Mouse (Mus musculus) liver, postnatal 0 days (tissue): ENCODE results near the gene Wdr45.

Experiments used
- CTCF ChIP-seq: sonication (generic); IDR thresholded peaks from 2 replicates; pipeline ENCODE4 v1.5.1; 2016; ENCODE audit warnings: antibody characterized with exemption, low read depth
- EP300 ChIP-seq: IDR thresholded peaks from 2 replicates; pipeline ENCODE4 v1.6.1; 2016; ENCODE audit warnings: antibody characterized with exemption, low read depth, mild to moderate bottlenecking

DNA sequence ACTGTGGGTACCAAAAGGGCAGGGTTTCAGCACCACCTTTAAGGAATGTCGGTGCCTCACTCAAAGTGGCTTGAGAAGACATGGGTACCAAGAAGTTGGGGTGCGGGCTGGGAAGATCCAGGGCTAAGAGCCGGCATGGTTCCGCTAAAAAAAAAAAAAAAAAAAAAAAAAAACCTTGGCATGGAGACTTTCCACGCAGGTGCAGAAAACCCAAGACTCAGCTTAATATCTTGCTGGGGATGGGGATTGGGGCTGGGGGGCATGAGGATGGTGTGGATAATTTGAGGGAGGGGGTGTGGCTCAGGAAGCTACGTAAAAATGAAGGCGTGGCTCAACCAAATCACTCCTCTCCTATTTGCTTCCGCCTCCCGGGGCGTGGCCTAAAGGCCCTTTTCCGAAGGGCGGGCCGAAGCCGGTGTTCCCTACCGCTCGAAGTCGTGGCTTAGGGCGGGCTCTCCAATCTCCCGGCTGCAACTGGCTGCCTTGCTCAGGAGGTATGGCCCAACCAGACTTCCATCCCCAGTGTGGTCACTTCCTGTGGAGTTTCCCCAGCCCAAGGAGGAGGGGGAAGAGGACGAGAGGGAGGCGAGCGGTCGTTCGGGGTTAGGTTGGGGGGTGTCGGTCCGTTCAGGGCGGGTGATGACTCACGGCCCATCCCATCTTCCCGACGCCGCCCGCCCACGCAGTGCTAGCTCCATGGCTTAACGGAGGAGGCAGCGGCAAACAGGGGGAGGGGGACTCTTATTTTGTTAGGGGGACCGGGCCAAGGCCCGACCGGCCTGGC is 48.2 kb downstream of the Wdr45 start, which contains the start of gene Tfe3:
- no peak for TF ChIP-seq CTCF
- no peak for TF ChIP-seq EP300
